Mouse (Mus musculus) G1E (cell line): Measurements from ENCODE around the gene Maml2. TPM values are rescaled to one million over a fixed set of nuclear protein-coding genes. Genes with fewer than 3 reads are reported as not detected.

Experiments
- ATAC-seq: 2 replicates; pipeline ENCODE4 v1.8.0; 2016; ENCODE audit warnings: mild to moderate bottlenecking; ENCODE audit not compliant: insufficient number of reproducible peaks, poor library complexity, low FRiP score, severe bottlenecking; ENCODE audit errors: extremely low read depth
- DNase-seq: peaks from one replicate; pipeline ENCODE4 v3.0.0; 2012; ENCODE audit warnings: low spot score
- H3K27me3 ChIP-seq: 2 replicates; pipeline ENCODE4 v1.6.1; 2012; ENCODE audit warnings: mild to moderate bottlenecking, low read length, inconsistent platforms; ENCODE audit not compliant: insufficient read depth
- H3K36me3 ChIP-seq: replicated peaks from 2 replicates; pipeline ENCODE3; 2012; ENCODE audit warnings: mild to moderate bottlenecking, inconsistent platforms
- H3K4me1 ChIP-seq: 2 replicates; pipeline ENCODE4 v1.6.1; 2012; ENCODE audit warnings: low read depth, low read length, inconsistent platforms, mixed read lengths; ENCODE audit not compliant: insufficient read depth
- H3K4me3 ChIP-seq: 2 replicates; pipeline ENCODE4 v1.5.1; 2012; ENCODE audit warnings: low read depth, mild to moderate bottlenecking, inconsistent platforms, low read length, moderate library complexity, mixed read lengths
- H3K9me3 ChIP-seq: replicated peaks from 2 replicates; pipeline ENCODE4 v1.6.1; 2012; ENCODE audit warnings: inconsistent platforms
- CTCF ChIP-seq: IDR thresholded peaks from 2 replicates; pipeline ENCODE4 v1.5.1; 2012; ENCODE audit warnings: low read depth, low read length, inconsistent platforms, mixed read lengths
- GATA1 ChIP-seq: IDR thresholded peaks from 2 replicates; pipeline ENCODE4 v1.6.1; 2012; ENCODE audit warnings: borderline replicate concordance, low read length, inconsistent platforms, mixed read lengths
- GATA2 ChIP-seq: IDR thresholded peaks from 2 replicates; pipeline ENCODE4 v1.6.1; 2012; ENCODE audit warnings: low read depth, low read length, inconsistent platforms, borderline replicate concordance
- POLR2AphosphoS5 ChIP-seq: IDR thresholded peaks from 2 replicates; pipeline ENCODE4 v1.6.1; 2012; ENCODE audit warnings: low read depth, low read length, inconsistent platforms; ENCODE audit not compliant: insufficient replicate concordance
- TAL1 ChIP-seq: conservative IDR thresholded peaks from 2 replicates; pipeline ENCODE4 v1.6.1; 2012; ENCODE audit warnings: low read depth, low read length, inconsistent platforms, mixed read lengths
- polyA plus RNA-seq: library from polyadenylated mRNA; stranded (reverse); fragments of >175 nt; gene quantifications from 2 replicates; pipeline ENCODE4 v1.2.3, GENCODE M21; 2012
- total RNA-seq, 2 experiments: library from RNA; stranded (forward) in 1 of 2; stranded (reverse) in 1 of 2; fragments of 200-1000 nt in 1 of 2; fragments of >200 nt in 1 of 2; fragmentation: Nextera tagmentation in 1 of 2; gene quantifications; 2 replicates each; pipeline ENCODE4 v1.2.3; 2014 to 2017

Gene Maml2
- total and polyA plus RNA-seq, 3 experiments: 0.25 to 5.4 (median 1.3) TPM

GRCm38 (mm10) chr9:13623892-13624422, 326.2 kb downstream of the Maml2 start:
- DNase-seq (no peak), ATAC-seq (no peak)
- Histone ChIP-seq H3K4me3 (no peak overlapping the region), H3K36me3 (no peaks in the 10 kb centered on the region), H3K9me3 (no peaks in the 10 kb centered on the region), H3K4me1 (no peaks in the 10 kb centered on the region; the same call in 1 of the 2 replicates), H3K27me3 (no peaks in the 10 kb centered on the region; the same call in 1 of the 2 replicates)
- TF ChIP-seq GATA2: no peak
- no peak for TF ChIP-seq POLR2AphosphoS5
- no peak for TF ChIP-seq TAL1
- no peak for TF ChIP-seq GATA1
- no peak for TF ChIP-seq CTCF

- no peaks in the 10 kb centered on the region; the same call in 1 of the 2 replicates for H3K4me1 ChIP-seq
- no peak for ATAC-seq
- H3K36me3 ChIP-seq: no peaks in the 10 kb centered on the region
- H3K27me3 ChIP-seq: no peaks in the 10 kb centered on the region; the same call in 1 of the 2 replicates
- DNase-seq: no peak
- TF ChIP-seq POLR2AphosphoS5 (no peak), GATA1 (no peak), TAL1 (no peak), CTCF (no peak), GATA2 (no peak)
- H3K4me3 ChIP-seq: no peak overlapping the region
- H3K9me3 ChIP-seq: no peaks in the 10 kb centered on the region
These were observed 327.0 kb downstream of the Maml2 start for GRCm38 (mm10) chr9:13624780-13625179.

GRCm38 (mm10) chr9:13625215-13625614, 327.5 kb downstream of the Maml2 start:
- no peak for DNase-seq
- no peak for ATAC-seq
- Histone ChIP-seq H3K4me3 (no peak overlapping the region), H3K9me3 (no peaks in the 10 kb centered on the region), H3K36me3 (no peaks in the 10 kb centered on the region), H3K27me3 (no peaks in the 10 kb centered on the region; the same call in 1 of the 2 replicates), H3K4me1 (no peaks in the 10 kb centered on the region; the same call in 1 of the 2 replicates)
- TF ChIP-seq GATA2 (no peak), GATA1 (no peak), TAL1 (no peak), POLR2AphosphoS5 (no peak), CTCF (no peak)

GRCm38 (mm10) chr9:13626480-13626879, 328.7 kb downstream of the Maml2 start:
- Histone ChIP-seq H3K4me3 (no peak overlapping the region), H3K27me3 (no peaks in the 10 kb centered on the region), H3K9me3 (no peaks in the 10 kb centered on the region), H3K36me3 (no peaks in the 10 kb centered on the region), H3K4me1 (no peaks in the 10 kb centered on the region; the same call in 1 of the 2 replicates)
- TF ChIP-seq POLR2AphosphoS5: no peak
- no peak for TF ChIP-seq GATA1
- TF ChIP-seq CTCF: no peak
- no peak for TF ChIP-seq TAL1
- TF ChIP-seq GATA2: no peak
- DNase-seq: no peak
- ATAC-seq: no peak

- Histone ChIP-seq H3K4me3 (no peak overlapping the region), H3K27me3 (no peaks in the 10 kb centered on the region), H3K4me1 (no peaks in the 10 kb centered on the region), H3K9me3 (no peaks in the 10 kb centered on the region), H3K36me3 (no peaks in the 10 kb centered on the region)
- TF ChIP-seq POLR2AphosphoS5 (no peak), GATA2 (no peak), CTCF (no peak), TAL1 (no peak), GATA1 (no peak)
- DNase-seq (no peak), ATAC-seq (no peak)
These were observed 335.6 kb downstream of the Maml2 start for GRCm38 (mm10) chr9:13633371-13633770.

- no peaks in the 10 kb centered on the region for H3K9me3 ChIP-seq
- TF ChIP-seq GATA1: no peak
- no peak for TF ChIP-seq GATA2
- no peak for TF ChIP-seq CTCF
- no peak for TF ChIP-seq POLR2AphosphoS5
- no peaks in the 10 kb centered on the region for H3K36me3 ChIP-seq
- H3K4me1 ChIP-seq: no peaks in the 10 kb centered on the region
- ATAC-seq (no peak), DNase-seq (no peak)
- H3K27me3 ChIP-seq: no peaks in the 10 kb centered on the region
- H3K4me3 ChIP-seq: no peak overlapping the region
These were observed 341.9 kb downstream of the Maml2 start for GRCm38 (mm10) chr9:13639655-13640054.
